Mouse (Mus musculus) layer of hippocampus, adult 2 months (tissue): ENCODE measurements at regions not wholly inside any gene's neighbourhood (a gene's known extent, or its start where the extent isn't known, plus 50 kb on each side); places are given as distances from the start of the nearest gene placed in this dataset.

Source experiments
- DNase-seq, 2 experiments: peaks; one replicate each; pipeline ENCODE4 v3.0.0; 2022; ENCODE audit warnings: low spot score in 2 of 2
- H3K27ac ChIP-seq: fragments of 200-600 bp; 2 replicates; pipeline ENCODE4 v1.8.1; 2022
- H3K4me3 ChIP-seq: fragments of 200-600 bp; 2 replicates; pipeline ENCODE4 v1.8.1; 2022; ENCODE audit warnings: mild to moderate bottlenecking
- CTCF ChIP-seq: fragments of 200-600 bp; conservative IDR thresholded peaks from 2 replicates; pipeline ENCODE4 v1.8.1; 2022; ENCODE audit warnings: antibody characterized with exemption, mild to moderate bottlenecking, moderate library complexity

DNA sequence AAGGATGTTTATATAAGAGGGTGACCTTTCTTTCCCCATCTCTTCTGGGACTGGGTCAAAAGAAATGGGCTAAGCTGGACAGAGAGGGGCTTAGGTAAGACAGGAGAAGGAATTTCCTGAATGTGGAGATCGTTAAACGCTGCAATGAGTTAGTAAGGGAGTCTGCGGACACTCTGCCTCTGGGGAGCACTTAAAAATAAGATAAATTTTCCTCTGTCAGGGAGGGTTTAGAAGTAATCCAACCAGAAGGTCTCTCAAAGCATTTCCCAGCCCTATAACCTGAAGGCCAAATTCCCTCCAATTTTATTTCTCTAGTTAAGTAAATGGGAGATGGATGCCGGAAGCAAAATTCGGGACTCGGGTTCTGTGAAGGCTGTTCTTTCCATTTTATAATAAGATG lies 367.3 kb upstream of the Nfe2l3 start:
- H3K27ac ChIP-seq, result no peak overlapping the region
- DNase-seq, result no peak
- no peak for TF ChIP-seq CTCF
- H3K4me3 ChIP-seq, result no peak overlapping the region

GRCm38 (mm10) chr6:51067332-51067731 lies 365.1 kb upstream of the Nfe2l3 start:
- no peak overlapping the region for H3K4me3 ChIP-seq
- DNase-seq, result no peak
- H3K27ac ChIP-seq, result no peak overlapping the region
- no peak for TF ChIP-seq CTCF

- no peak for TF ChIP-seq CTCF
- Histone ChIP-seq H3K27ac (no peak overlapping the region), H3K4me3 (no peak overlapping the region)
- no peak for DNase-seq
These were observed 362.5 kb upstream of the Nfe2l3 start for GRCm38 (mm10) chr6:51069945-51070344.

- Histone ChIP-seq H3K27ac (no peak overlapping the region), H3K4me3 (no peak overlapping the region)
- no peak for TF ChIP-seq CTCF
- no peak for DNase-seq
These were observed 361.2 kb upstream of the Nfe2l3 start for GRCm38 (mm10) chr6:51071243-51071642.

DNA sequence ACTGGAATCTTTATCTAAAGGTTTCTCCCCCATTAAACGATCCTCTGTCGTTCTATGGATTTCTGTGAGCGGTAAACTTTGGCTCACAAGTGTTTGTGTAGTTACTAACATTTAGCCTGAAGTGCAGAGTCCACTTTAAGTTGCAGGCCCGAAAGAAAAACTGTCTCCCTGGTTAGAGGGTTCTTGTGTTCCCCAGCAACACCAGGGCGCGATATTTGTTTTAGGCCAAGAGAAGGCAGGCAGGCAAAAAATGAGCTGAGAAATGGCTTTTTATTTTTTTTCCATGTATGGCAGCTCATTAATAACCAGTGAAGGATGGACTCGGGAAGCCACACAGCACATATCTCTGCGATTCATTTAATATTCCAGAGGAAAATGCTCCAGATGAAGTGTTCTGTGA lies 357.4 kb upstream of the Nfe2l3 start:
- DNase-seq, result no peak

DNA sequence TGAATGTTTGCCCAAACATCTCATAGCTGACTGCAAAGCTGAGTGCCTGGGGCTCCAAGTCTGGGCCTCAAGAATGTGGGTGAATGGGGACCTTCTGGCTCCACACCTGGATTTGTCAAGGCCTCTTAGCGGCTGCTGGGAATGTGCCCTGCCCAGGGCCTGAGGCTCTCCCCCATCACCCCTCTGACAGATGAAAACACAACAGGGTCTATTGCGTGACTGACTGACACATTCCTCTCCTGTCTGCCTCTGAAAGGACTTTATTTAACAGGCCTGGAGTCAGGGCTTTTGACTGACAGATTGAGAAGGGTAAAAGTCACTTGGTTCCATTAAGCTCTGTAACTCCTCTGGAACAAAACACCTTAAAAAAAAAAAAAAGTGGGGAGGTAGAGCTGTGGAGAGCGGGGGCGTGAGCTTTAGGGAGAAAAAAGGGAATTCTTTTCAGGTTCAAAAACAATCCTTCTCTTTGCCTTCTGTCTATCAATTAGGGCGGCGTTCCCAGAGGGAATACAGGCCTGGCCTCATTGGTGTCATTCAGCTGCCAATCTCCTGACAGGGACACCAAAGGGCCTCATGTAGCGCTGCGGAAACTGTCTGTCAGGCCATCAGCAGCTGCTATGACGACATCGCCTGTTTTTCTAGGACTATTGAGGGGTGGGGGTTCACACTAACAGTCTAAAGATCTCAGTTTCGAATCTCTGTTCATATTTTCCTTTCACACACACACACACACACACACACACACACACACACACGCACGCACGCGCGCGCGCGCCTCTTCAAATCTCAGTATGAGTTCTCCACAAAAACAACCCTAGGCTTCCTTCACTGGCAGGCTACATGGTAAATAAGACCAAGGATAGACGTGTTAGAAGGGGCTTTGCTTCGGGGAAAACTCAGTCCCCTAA lies 355.4 kb upstream of the Nfe2l3 start:
- no peak for DNase-seq
- no peak for TF ChIP-seq CTCF
- Histone ChIP-seq H3K4me3 (no peak overlapping the region), H3K27ac (no peak overlapping the region)

More for the DNA sequence above, 357.4 kb upstream of the Nfe2l3 start:
- Histone ChIP-seq H3K4me3 (no peak overlapping the region), H3K27ac (no peak overlapping the region)
- no peak for TF ChIP-seq CTCF

- H3K27ac ChIP-seq, result no peak overlapping the region
- H3K4me3 ChIP-seq, result no peak overlapping the region
- no peak for DNase-seq
- no peak for TF ChIP-seq CTCF
These were observed 354.7 kb upstream of the Nfe2l3 start for GRCm38 (mm10) chr6:51077769-51078096.

GRCm38 (mm10) chr6:51078353-51078966 lies 354.0 kb upstream of the Nfe2l3 start:
- DNase-seq, result no peak
- Histone ChIP-seq H3K27ac (no peak overlapping the region), H3K4me3 (no peak overlapping the region)
- no peak for TF ChIP-seq CTCF

DNA sequence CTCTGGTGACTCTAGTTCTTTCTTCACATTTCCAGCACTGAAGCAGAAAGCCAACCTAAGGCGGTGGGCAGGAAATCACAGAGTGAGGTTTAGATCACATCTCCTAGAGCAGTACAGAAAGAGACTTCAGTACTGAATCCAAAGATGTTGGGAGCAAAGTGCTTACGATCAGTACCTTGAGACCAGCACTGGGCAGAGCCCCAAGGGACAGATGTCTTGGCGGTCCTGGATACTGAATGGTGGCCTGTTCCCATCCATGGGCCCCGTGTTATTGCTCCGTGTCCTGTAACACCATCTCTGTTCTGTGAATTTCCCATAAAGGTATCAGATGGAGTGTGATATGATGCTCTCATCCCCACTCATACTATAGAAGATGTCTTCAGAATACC lies 353.5 kb upstream of the Nfe2l3 start:
- no peak overlapping the region for H3K27ac ChIP-seq
- no peak for DNase-seq
- H3K4me3 ChIP-seq, result no peak overlapping the region
- TF ChIP-seq CTCF, result no peak

GRCm38 (mm10) chr6:51081056-51081455 lies 351.4 kb upstream of the Nfe2l3 start:
- Histone ChIP-seq H3K4me3 (no peak overlapping the region), H3K27ac (no peak overlapping the region)
- no peak for DNase-seq
- no peak for TF ChIP-seq CTCF

- Histone ChIP-seq H3K27ac (no peak overlapping the region), H3K4me3 (no peak overlapping the region)
- no peak for DNase-seq
- no peak for TF ChIP-seq CTCF
These were observed 347.8 kb upstream of the Nfe2l3 start for GRCm38 (mm10) chr6:51084656-51085055.

DNA sequence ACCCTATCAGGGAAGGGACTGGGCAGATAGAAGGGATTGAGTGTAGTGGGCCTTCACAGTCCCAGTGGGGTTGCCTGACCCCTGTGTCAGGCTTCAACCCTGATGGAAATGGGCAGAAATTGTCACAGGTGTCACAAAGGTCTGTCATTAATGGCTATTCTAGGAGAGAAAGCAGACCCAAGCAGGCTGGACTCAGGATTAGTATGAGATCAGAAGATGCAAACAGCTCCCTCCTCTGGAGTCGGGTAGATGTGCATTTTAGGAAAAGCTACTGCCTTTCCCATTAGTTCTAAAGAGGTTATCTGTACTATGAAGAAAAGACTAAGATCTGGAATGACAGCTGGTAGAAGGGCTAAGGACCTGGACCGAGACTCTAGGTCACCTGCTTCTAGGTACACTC lies 346.9 kb upstream of the Nfe2l3 start:
- Histone ChIP-seq H3K4me3 (no peak overlapping the region), H3K27ac (no peak overlapping the region)
- no peak for DNase-seq
- TF ChIP-seq CTCF, result peak; percentile 58

GRCm38 (mm10) chr6:51086347-51086746 lies 346.1 kb upstream of the Nfe2l3 start:
- H3K27ac ChIP-seq, result no peak overlapping the region
- DNase-seq, result no peak
- no peak overlapping the region for H3K4me3 ChIP-seq
- TF ChIP-seq CTCF, result no peak

GRCm38 (mm10) chr6:51087806-51088205 lies 344.7 kb upstream of the Nfe2l3 start:
- Histone ChIP-seq H3K4me3 (no peak overlapping the region), H3K27ac (no peak overlapping the region)
- TF ChIP-seq CTCF, result no peak
- no peak for DNase-seq
